Mouse (Mus musculus) splenic B cell, adult 2 months (primary cell): ENCODE data around the gene Hcst.

Experiments
- DNase-seq: peaks from one replicate; pipeline ENCODE4 v3.0.0-alpha.2; 2011; ENCODE audit warnings: low read depth, low spot score
- H3K27me3 ChIP-seq: 2 replicates; pipeline ENCODE4 v1.6.1; 2012; ENCODE audit warnings: mild to moderate bottlenecking, low read length, moderate library complexity, mixed read lengths; ENCODE audit not compliant: control insufficient read depth, poor library complexity, insufficient read depth, severe bottlenecking
- H3K36me3 ChIP-seq: 2 replicates; pipeline ENCODE4 v1.6.1; 2012; ENCODE audit warnings: mild to moderate bottlenecking, low read length, moderate library complexity, mixed read lengths; ENCODE audit not compliant: control insufficient read depth, poor library complexity, insufficient read depth, severe bottlenecking

The Hcst gene

GRCm38 (mm10) chr7:30373501-30373962, 46.1 kb downstream of the Hcst start:
- no peaks in the 10 kb centered on the region for H3K36me3 ChIP-seq
- H3K27me3 ChIP-seq = no peaks in the 10 kb centered on the region; the same call in 1 of the 2 replicates
- DNase-seq = peak; percentile 96
